Mouse (Mus musculus): ENCODE results near the gene Atg4c. TPM values are rescaled to one million over a fixed set of nuclear protein-coding genes. Genes with fewer than 3 reads are reported as not detected.

The Atg4c gene
- polyA plus RNA-seq, 1 experiment: 0.01 TPM

GRCm38 (mm10) chr4:99182660-99183431 lies 10.9 kb upstream of the Atg4c start:
- TF ChIP-seq GATA1 (IDR thresholded peaks at IDR 0.05; ENCODE audit: low read length): no peak
- TF ChIP-seq TAL1 (IDR thresholded peaks at IDR 0.05; ENCODE audit: low read length): no peak
- H3K36me3 ChIP-seq (ENCODE audit: control insufficient read depth): no peaks in the 10 kb centered on the region
- no peaks in the 10 kb centered on the region for H3K27me3 ChIP-seq (ENCODE audit: control insufficient read depth)
- H3K9me3 ChIP-seq (ENCODE audit: control insufficient read depth, low read length): no peaks in the 10 kb centered on the region
- no peaks in the 10 kb centered on the region for H3K4me1 ChIP-seq (ENCODE audit: control insufficient read depth)
- H3K4me3 ChIP-seq (replicated peaks): no peak overlapping the region

- Histone ChIP-seq H3K9me3 (ENCODE audit: control insufficient read depth, low read length) (no peaks in the 10 kb centered on the region), H3K27me3 (ENCODE audit: control insufficient read depth) (no peaks in the 10 kb centered on the region), H3K4me1 (ENCODE audit: control insufficient read depth) (no peaks in the 10 kb centered on the region), H3K4me3 (replicated peaks) (no peak overlapping the region), H3K36me3 (ENCODE audit: control insufficient read depth) (no peaks in the 10 kb centered on the region)
- TF ChIP-seq TAL1 (IDR thresholded peaks at IDR 0.05; ENCODE audit: low read length) (no peak), GATA1 (IDR thresholded peaks at IDR 0.05; ENCODE audit: low read length) (no peak)
These were observed 9.1 kb upstream of the Atg4c start for GRCm38 (mm10) chr4:99184678-99185077.

- no peaks in the 10 kb centered on the region for H3K4me1 ChIP-seq (ENCODE audit: control insufficient read depth)
- H3K9me3 ChIP-seq (ENCODE audit: control insufficient read depth, low read length): no peaks in the 10 kb centered on the region
- TF ChIP-seq TAL1 (IDR thresholded peaks at IDR 0.05; ENCODE audit: low read length) (no peak), GATA1 (IDR thresholded peaks at IDR 0.05; ENCODE audit: low read length) (no peak)
- no peaks in the 10 kb centered on the region for H3K36me3 ChIP-seq (ENCODE audit: control insufficient read depth)
- H3K4me3 ChIP-seq (replicated peaks): no peak overlapping the region
- H3K27me3 ChIP-seq (ENCODE audit: control insufficient read depth): no peaks in the 10 kb centered on the region
These were observed 8.4 kb upstream of the Atg4c start for GRCm38 (mm10) chr4:99185305-99185704.

- H3K4me3 ChIP-seq (replicated peaks): no peak overlapping the region
These were observed 7.2 kb upstream of the Atg4c start for GRCm38 (mm10) chr4:99186412-99187125.

GRCm38 (mm10) chr4:99192640-99193039 lies 1.1 kb upstream of the Atg4c start:
- Histone ChIP-seq H3K4me3 (replicated peaks) (no peak overlapping the region), H3K9me3 (ENCODE audit: control insufficient read depth, low read length) (no peaks in the 10 kb centered on the region), H3K4me1 (ENCODE audit: control insufficient read depth) (peaks cover 11% of the 10 kb centered on the region), H3K27me3 (ENCODE audit: control insufficient read depth) (no peaks in the 10 kb centered on the region; the same call in 1 of the 2 replicates), H3K36me3 (ENCODE audit: control insufficient read depth) (no peaks in the 10 kb centered on the region)
- TF ChIP-seq TAL1 (IDR thresholded peaks at IDR 0.05; ENCODE audit: low read length) (no peak), GATA1 (IDR thresholded peaks at IDR 0.05; ENCODE audit: low read length) (no peak)

More at GRCm38 (mm10) chr4:99186412-99187125, 7.2 kb upstream of the Atg4c start:
- no peaks in the 10 kb centered on the region for H3K36me3 ChIP-seq (ENCODE audit: control insufficient read depth)
- no peaks in the 10 kb centered on the region for H3K27me3 ChIP-seq (ENCODE audit: control insufficient read depth)
- no peak for TF ChIP-seq GATA1 (IDR thresholded peaks at IDR 0.05; ENCODE audit: low read length)
- no peak for TF ChIP-seq TAL1 (IDR thresholded peaks at IDR 0.05; ENCODE audit: low read length)
- H3K9me3 ChIP-seq (ENCODE audit: control insufficient read depth, low read length): no peaks in the 10 kb centered on the region
- no peaks in the 10 kb centered on the region for H3K4me1 ChIP-seq (ENCODE audit: control insufficient read depth)

- H3K4me1 ChIP-seq (ENCODE audit: control insufficient read depth): peaks cover 11% of the 10 kb centered on the region
- H3K36me3 ChIP-seq (ENCODE audit: control insufficient read depth): no peaks in the 10 kb centered on the region
- H3K4me3 ChIP-seq (replicated peaks): peak overlapping the region; percentile 80
These were observed 520 bp upstream of the Atg4c start for GRCm38 (mm10) chr4:99193214-99193613.

GRCm38 (mm10) chr4:99194826-99195225 lies 1.1 kb downstream of the Atg4c start:
- Histone ChIP-seq H3K9me3 (ENCODE audit: control insufficient read depth, low read length) (no peaks in the 10 kb centered on the region), H3K36me3 (ENCODE audit: control insufficient read depth) (no peaks in the 10 kb centered on the region), H3K4me3 (replicated peaks) (peak overlapping the region; percentile 80), H3K4me1 (ENCODE audit: control insufficient read depth) (peaks cover 16% of the 10 kb centered on the region), H3K27me3 (ENCODE audit: control insufficient read depth) (no peaks in the 10 kb centered on the region; the same call in 1 of the 2 replicates)
- no peak for TF ChIP-seq TAL1 (IDR thresholded peaks at IDR 0.05; ENCODE audit: low read length)
- no peak for TF ChIP-seq GATA1 (IDR thresholded peaks at IDR 0.05; ENCODE audit: low read length)

More at GRCm38 (mm10) chr4:99193214-99193613, 520 bp upstream of the Atg4c start:
- H3K27me3 ChIP-seq (ENCODE audit: control insufficient read depth): no peaks in the 10 kb centered on the region; the same call in 1 of the 2 replicates
- no peaks in the 10 kb centered on the region for H3K9me3 ChIP-seq (ENCODE audit: control insufficient read depth, low read length)
- TF ChIP-seq GATA1 (IDR thresholded peaks at IDR 0.05; ENCODE audit: low read length): no peak
- TF ChIP-seq TAL1 (IDR thresholded peaks at IDR 0.05; ENCODE audit: low read length): no peak

GRCm38 (mm10) chr4:99198721-99199120 lies 5.0 kb downstream of the Atg4c start:
- Histone ChIP-seq H3K4me3 (replicated peaks) (no peak overlapping the region), H3K36me3 (ENCODE audit: control insufficient read depth) (no peaks in the 10 kb centered on the region), H3K4me1 (ENCODE audit: control insufficient read depth) (peaks cover 24% of the 10 kb centered on the region), H3K27me3 (ENCODE audit: control insufficient read depth) (no peaks in the 10 kb centered on the region; the same call in 1 of the 2 replicates), H3K9me3 (ENCODE audit: control insufficient read depth, low read length) (no peaks in the 10 kb centered on the region)
- TF ChIP-seq TAL1 (IDR thresholded peaks at IDR 0.05; ENCODE audit: low read length) (no peak), GATA1 (IDR thresholded peaks at IDR 0.05; ENCODE audit: low read length) (no peak)

GRCm38 (mm10) chr4:99199757-99200251 lies 6.1 kb downstream of the Atg4c start:
- H3K4me3 ChIP-seq (replicated peaks): peak overlapping the region; percentile 34
- H3K4me1 ChIP-seq (ENCODE audit: control insufficient read depth): peaks cover 15% of the 10 kb centered on the region
- TF ChIP-seq TAL1 (IDR thresholded peaks at IDR 0.05; ENCODE audit: low read length) (no peak), GATA1 (IDR thresholded peaks at IDR 0.05; ENCODE audit: low read length) (no peak)
- H3K27me3 ChIP-seq (ENCODE audit: control insufficient read depth): no peaks in the 10 kb centered on the region
- H3K9me3 ChIP-seq (ENCODE audit: control insufficient read depth, low read length): no peaks in the 10 kb centered on the region
- H3K36me3 ChIP-seq (ENCODE audit: control insufficient read depth): no peaks in the 10 kb centered on the region
